Mouse (Mus musculus) liver, embryonic 16.5 days (tissue): ENCODE results near the gene Tshr. TPM values are rescaled to one million over a fixed set of nuclear protein-coding genes. Genes with fewer than 3 reads are reported as not detected.

Experiments used
- ATAC-seq: fragments of 200-750 bp; cut with Nextera tagmentation; 2 replicates; pipeline ENCODE4 v1.8.0; 2017; ENCODE audit warnings: low read depth, mild to moderate bottlenecking, moderate number of reproducible peaks, moderate library complexity
- H3K27ac ChIP-seq: fragments of 300-500 bp; sonication (generic); 2 replicates; pipeline ENCODE4 v1.5.1; 2014; ENCODE audit warnings: mild to moderate bottlenecking, low read length
- H3K27me3 ChIP-seq: fragments of 300-500 bp; sonication (generic); 2 replicates; pipeline ENCODE4 v1.6.1; 2014; ENCODE audit warnings: low read depth, low read length, mixed read lengths; ENCODE audit not compliant: control insufficient read depth, insufficient read depth
- H3K36me3 ChIP-seq: fragments of 300-500 bp; sonication (generic); 2 replicates; pipeline ENCODE4 v1.6.1; 2014; ENCODE audit warnings: mild to moderate bottlenecking; ENCODE audit not compliant: control insufficient read depth, insufficient read depth
- H3K4me1 ChIP-seq: fragments of 300-500 bp; sonication (generic); 2 replicates; pipeline ENCODE4 v1.6.1; 2014; ENCODE audit warnings: low read depth, low read length, mixed read lengths; ENCODE audit not compliant: control insufficient read depth
- H3K4me2 ChIP-seq: fragments of 300-500 bp; sonication (generic); 2 replicates; pipeline ENCODE4 v1.6.1; 2014; ENCODE audit warnings: low read depth, low read length, mixed read lengths
- H3K4me3 ChIP-seq: fragments of 300-500 bp; sonication (generic); 2 replicates; pipeline ENCODE4 v1.5.1; 2014; ENCODE audit warnings: low read depth, mild to moderate bottlenecking, low read length
- H3K9ac ChIP-seq: fragments of 300-500 bp; sonication (generic); 2 replicates; pipeline ENCODE4 v1.6.1; 2014; ENCODE audit warnings: low read depth, low read length
- H3K9me3 ChIP-seq: fragments of 300-500 bp; sonication (generic); replicated peaks from 2 replicates; pipeline ENCODE4 v1.6.1; 2016; ENCODE audit warnings: low read length; ENCODE audit not compliant: control insufficient read depth
- WGBS: fragments of 180-500 bp; shearing (Covaris S2); extraction: QIAGEN DNeasy Blood & Tissue Kit; methylation state at CpG from one replicate; pipeline ENCODE4 v1.1.7; 2014; ENCODE audit not compliant: insufficient replicate concordance; 5-methylcytosine and 5-hydroxymethylcytosine counted together
- polyA plus RNA-seq: library from polyadenylated mRNA; unstranded; fragments of >200 nt; fragmentation: Nextera tagmentation; extraction: Ambion mirVana; gene quantifications from 2 replicates; pipeline ENCODE4 v1.2.1, GENCODE M21; 2015

Tshr gene
- polyA plus RNA-seq, 1 experiment from 2014 or later, result 0.09 TPM

- Histone ChIP-seq H3K27me3 (no peaks in the 10 kb centered on the region), H3K4me2 (no peak overlapping the region), H3K27ac (no peak overlapping the region), H3K4me1 (no peaks in the 10 kb centered on the region), H3K36me3 (no peaks in the 10 kb centered on the region), H3K9me3 (no peaks in the 10 kb centered on the region), H3K9ac (no peak overlapping the region), H3K4me3 (no peak overlapping the region)
- no peak for ATAC-seq
- 57% methylated on average over 7 of the region's 7 CpGs for WGBS
Observed at GRCm38 (mm10) chr12:91412461-91413182, 28.3 kb downstream of the Tshr start.

- H3K27ac ChIP-seq, result no peak overlapping the region
- no peaks in the 10 kb centered on the region for H3K27me3 ChIP-seq
- WGBS, result 56% methylated on average over 6 of the region's 6 CpGs
- H3K4me3 ChIP-seq, result no peak overlapping the region
- ATAC-seq, result no peak
- no peaks in the 10 kb centered on the region for H3K9me3 ChIP-seq
- no peaks in the 10 kb centered on the region for H3K36me3 ChIP-seq
- no peak overlapping the region for H3K9ac ChIP-seq
- no peaks in the 10 kb centered on the region for H3K4me1 ChIP-seq
- H3K4me2 ChIP-seq, result no peak overlapping the region
Observed at GRCm38 (mm10) chr12:91415112-91415511, 30.7 kb downstream of the Tshr start.

DNA sequence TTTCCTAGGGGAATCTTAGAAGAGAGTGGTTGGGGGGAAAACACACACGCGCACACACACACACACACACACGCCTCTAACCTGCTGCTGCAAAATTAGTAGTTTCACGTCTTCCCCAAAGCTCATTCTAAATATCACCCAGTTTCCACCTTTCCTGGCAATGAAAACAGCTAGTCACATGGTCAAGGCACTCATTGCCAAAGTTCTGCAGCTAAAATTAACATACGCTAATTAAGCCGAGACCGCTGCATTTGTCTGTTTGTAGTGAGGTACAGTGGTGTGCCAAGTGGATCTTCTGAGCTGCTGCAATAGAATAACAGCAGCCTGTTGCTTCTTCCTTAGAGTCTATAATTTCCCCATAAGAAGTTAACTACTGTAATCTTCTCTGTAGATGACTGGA lies 32.5 kb downstream of the Tshr start:
- H3K9me3 ChIP-seq, result no peaks in the 10 kb centered on the region
- H3K4me3 ChIP-seq, result no peak overlapping the region
- no peak for ATAC-seq
- H3K27me3 ChIP-seq, result no peaks in the 10 kb centered on the region
- no peak overlapping the region for H3K4me2 ChIP-seq
- WGBS, result 83% methylated on average over 7 of the region's 7 CpGs
- no peaks in the 10 kb centered on the region for H3K4me1 ChIP-seq
- H3K36me3 ChIP-seq, result no peaks in the 10 kb centered on the region
- H3K27ac ChIP-seq, result no peak overlapping the region
- H3K9ac ChIP-seq, result no peak overlapping the region

GRCm38 (mm10) chr12:91418791-91419190 lies 34.4 kb downstream of the Tshr start:
- Histone ChIP-seq H3K9ac (no peak overlapping the region), H3K27me3 (no peaks in the 10 kb centered on the region), H3K4me1 (no peaks in the 10 kb centered on the region), H3K36me3 (no peaks in the 10 kb centered on the region), H3K27ac (no peak overlapping the region), H3K9me3 (no peaks in the 10 kb centered on the region), H3K4me2 (no peak overlapping the region), H3K4me3 (no peak overlapping the region)
- 30% methylated on average over 7 of the region's 7 CpGs for WGBS
- ATAC-seq, result no peak

GRCm38 (mm10) chr12:91421272-91421671 lies 36.9 kb downstream of the Tshr start:
- Histone ChIP-seq H3K9ac (no peak overlapping the region), H3K4me1 (no peaks in the 10 kb centered on the region), H3K27ac (no peak overlapping the region), H3K4me2 (no peak overlapping the region), H3K36me3 (no peaks in the 10 kb centered on the region), H3K4me3 (no peak overlapping the region), H3K27me3 (no peaks in the 10 kb centered on the region), H3K9me3 (no peaks in the 10 kb centered on the region)
- WGBS, result 51% methylated on average over 9 of the region's 9 CpGs
- ATAC-seq, result no peak

- Histone ChIP-seq H3K27ac (no peak overlapping the region), H3K9ac (no peak overlapping the region), H3K27me3 (no peaks in the 10 kb centered on the region), H3K36me3 (no peaks in the 10 kb centered on the region), H3K4me2 (no peak overlapping the region), H3K4me3 (no peak overlapping the region), H3K4me1 (no peaks in the 10 kb centered on the region), H3K9me3 (no peaks in the 10 kb centered on the region)
- WGBS, result 66% methylated on average over 11 of the region's 11 CpGs
- no peak for ATAC-seq
Observed at GRCm38 (mm10) chr12:91423125-91423820, 38.9 kb downstream of the Tshr start.

- WGBS, result 52% methylated on average over 4 of the region's 4 CpGs
- no peak for ATAC-seq
Observed at GRCm38 (mm10) chr12:91426499-91426898, 42.1 kb downstream of the Tshr start.

DNA sequence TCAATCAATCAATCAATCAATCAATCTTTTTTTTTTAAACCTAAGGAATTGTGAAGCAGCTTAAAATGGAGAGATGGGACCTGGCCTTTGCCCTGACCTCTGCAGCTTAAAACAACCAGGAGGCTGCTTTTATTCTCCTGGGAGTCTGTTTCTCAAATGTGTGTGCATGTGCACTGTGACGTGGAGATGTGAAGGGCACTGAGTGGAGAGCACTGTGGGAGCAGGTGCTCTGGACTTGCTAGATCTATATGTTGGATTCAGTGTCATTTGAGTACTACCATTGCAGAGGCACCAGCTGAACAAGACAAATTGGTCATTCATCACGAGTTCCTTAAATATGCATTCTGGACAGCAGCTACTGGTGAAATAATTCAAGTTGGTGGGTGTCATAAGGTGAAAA lies 42.8 kb downstream of the Tshr start:
- Histone ChIP-seq H3K4me1 (no peaks in the 10 kb centered on the region), H3K4me2 (no peak overlapping the region), H3K9me3 (no peaks in the 10 kb centered on the region), H3K27me3 (no peaks in the 10 kb centered on the region), H3K36me3 (no peaks in the 10 kb centered on the region), H3K27ac (no peak overlapping the region), H3K9ac (no peak overlapping the region), H3K4me3 (no peak overlapping the region)
- 53% methylated on average over 2 of the region's 2 CpGs for WGBS
- ATAC-seq, result no peak

More at GRCm38 (mm10) chr12:91426499-91426898, 42.1 kb downstream of the Tshr start:
- Histone ChIP-seq H3K9ac (no peak overlapping the region), H3K27me3 (no peaks in the 10 kb centered on the region), H3K4me1 (no peaks in the 10 kb centered on the region), H3K27ac (no peak overlapping the region), H3K4me2 (no peak overlapping the region), H3K9me3 (no peaks in the 10 kb centered on the region), H3K36me3 (no peaks in the 10 kb centered on the region), H3K4me3 (no peak overlapping the region)

DNA sequence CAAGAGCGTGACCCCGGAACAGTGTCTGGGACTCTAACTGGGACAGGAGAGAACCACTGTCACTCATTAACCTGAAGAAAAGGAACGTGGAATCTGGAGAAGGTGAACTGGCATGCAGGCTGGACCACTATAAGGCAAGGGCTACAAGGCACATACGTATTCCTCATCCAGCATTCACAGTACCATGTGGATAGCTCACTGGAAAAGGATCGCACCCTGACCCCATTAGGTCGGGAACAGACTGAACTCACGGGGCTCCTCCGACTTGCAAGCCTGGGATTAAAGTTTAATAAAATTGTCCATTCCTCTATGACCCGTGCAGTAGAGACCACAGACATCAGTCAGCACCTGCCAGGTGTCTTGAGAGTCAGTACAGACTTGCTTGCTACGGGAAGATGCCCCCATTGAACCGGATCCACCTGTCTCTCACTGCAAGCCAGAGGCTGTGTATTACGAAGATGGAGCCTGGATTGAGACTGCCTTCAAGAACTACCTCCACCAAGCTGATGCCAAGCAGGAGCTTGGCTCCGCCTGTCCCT lies 97.9 kb downstream of the Tshr start:
- Histone ChIP-seq H3K9ac (no peak overlapping the region), H3K27me3 (no peaks in the 10 kb centered on the region)
- no peak for ATAC-seq

More for the DNA sequence above, 97.9 kb downstream of the Tshr start:
- WGBS, result 69% methylated on average over 13 of the region's 13 CpGs
- Histone ChIP-seq H3K4me1 (no peaks in the 10 kb centered on the region), H3K9me3 (no peaks in the 10 kb centered on the region), H3K4me3 (no peak overlapping the region), H3K36me3 (no peaks in the 10 kb centered on the region), H3K27ac (no peak overlapping the region), H3K4me2 (no peak overlapping the region)
